Mouse (Mus musculus): ENCODE measurements at regions not wholly inside any gene's neighbourhood (a gene's known extent, or its start where the extent isn't known, plus 50 kb on each side); places are given as distances from the start of the nearest gene placed in this dataset.

GRCm38 (mm10) chr4:65014790-65015189 is 109.2 kb upstream of the Pappa start:
- Histone ChIP-seq H3K27me3 (replicated peaks; ENCODE audit: control insufficient read depth, insufficient read depth, low read length) (no peaks in the 10 kb centered on the region), H3K4me2 (ENCODE audit: low read length) (no peak overlapping the region), H3K9ac (ENCODE audit: low read length) (no peak overlapping the region), H3K36me3 (ENCODE audit: control insufficient read depth, insufficient read depth, low read length) (no peaks in the 10 kb centered on the region), H3K27ac (ENCODE audit: low read depth, low read length) (no peak overlapping the region), H3K4me1 (ENCODE audit: control insufficient read depth, insufficient read depth, low read length) (no peaks in the 10 kb centered on the region), H3K9me3 (replicated peaks; ENCODE audit: control insufficient read depth, low read length) (no peaks in the 10 kb centered on the region), H3K4me3 (ENCODE audit: low read depth, low read length) (no peak overlapping the region)
- WGBS = 85% methylated on average over 4 of the region's 4 CpGs
- no peak for ATAC-seq
- DNase-seq (ENCODE audit: low spot score) = no peak

DNA sequence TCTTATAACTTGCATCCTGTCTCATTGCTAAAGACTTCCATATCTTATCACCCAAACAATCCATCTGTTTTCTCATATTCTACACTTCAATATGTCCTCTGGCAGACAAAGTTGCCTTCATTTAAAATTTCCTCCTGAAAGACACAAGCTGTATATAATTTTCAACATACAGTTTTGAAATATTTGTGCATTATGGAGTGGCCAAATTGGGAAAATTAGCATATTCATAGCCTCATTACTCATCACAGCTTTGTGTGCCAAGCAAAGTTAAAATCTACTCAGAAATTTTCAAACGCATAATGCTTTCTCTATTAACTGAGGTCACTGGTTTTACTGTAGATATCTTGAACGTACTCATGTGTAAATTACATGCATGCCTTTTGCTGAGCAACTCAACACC is 104.5 kb upstream of the Pappa start:
- Histone ChIP-seq H3K9me3 (replicated peaks; ENCODE audit: control insufficient read depth, low read length) (no peaks in the 10 kb centered on the region), H3K27ac (ENCODE audit: low read depth, low read length) (no peak overlapping the region), H3K9ac (ENCODE audit: low read length) (no peak overlapping the region), H3K36me3 (ENCODE audit: control insufficient read depth, insufficient read depth, low read length) (no peaks in the 10 kb centered on the region), H3K4me2 (ENCODE audit: low read length) (no peak overlapping the region), H3K4me1 (ENCODE audit: control insufficient read depth, insufficient read depth, low read length) (no peaks in the 10 kb centered on the region), H3K27me3 (replicated peaks; ENCODE audit: control insufficient read depth, insufficient read depth, low read length) (no peaks in the 10 kb centered on the region), H3K4me3 (ENCODE audit: low read depth, low read length) (no peak overlapping the region)
- DNase-seq (ENCODE audit: low spot score) (peak; percentile 1), ATAC-seq (no peak)
- WGBS = 75% methylated on average over 2 of the region's 2 CpGs

DNA sequence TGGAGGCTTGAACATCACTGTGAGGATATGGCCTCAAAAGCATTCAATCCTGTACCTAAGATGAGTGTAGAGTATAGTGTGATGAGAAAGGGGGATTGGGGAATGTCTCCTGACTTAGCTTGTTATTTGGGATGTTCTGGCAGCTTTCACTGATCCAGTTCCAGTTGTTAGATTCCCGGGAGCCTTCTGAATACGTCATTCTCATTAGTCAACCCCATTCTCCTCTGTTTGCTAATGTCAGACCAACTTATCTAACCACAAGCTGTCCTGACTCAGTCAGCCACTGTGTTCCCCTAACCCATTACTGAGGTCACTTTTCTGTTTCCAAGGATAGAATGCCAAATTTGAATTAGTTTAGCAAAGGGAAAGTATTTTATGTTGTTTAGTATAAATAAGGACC is 70.6 kb upstream of the Pappa start:
- 77% methylated on average over 2 of the region's 2 CpGs for WGBS

More for the DNA sequence above, 70.6 kb upstream of the Pappa start:
- Histone ChIP-seq H3K4me3 (ENCODE audit: low read depth, low read length) (no peak overlapping the region), H3K27me3 (replicated peaks; ENCODE audit: control insufficient read depth, insufficient read depth, low read length) (no peaks in the 10 kb centered on the region), H3K9me3 (replicated peaks; ENCODE audit: control insufficient read depth, low read length) (no peaks in the 10 kb centered on the region), H3K27ac (ENCODE audit: low read depth, low read length) (no peak overlapping the region), H3K4me2 (ENCODE audit: low read length) (no peak overlapping the region), H3K4me1 (ENCODE audit: control insufficient read depth, insufficient read depth, low read length) (no peaks in the 10 kb centered on the region), H3K9ac (ENCODE audit: low read length) (no peak overlapping the region), H3K36me3 (ENCODE audit: control insufficient read depth, insufficient read depth, low read length) (no peaks in the 10 kb centered on the region)
- DNase-seq (ENCODE audit: low spot score) = no peak
- ATAC-seq = no peak
